Mouse (Mus musculus) kidney, postnatal 0 days (tissue): ENCODE measurements around the gene Epb41l1. TPM values are rescaled to one million over a fixed set of nuclear protein-coding genes. Genes with fewer than 3 reads are reported as not detected.

Experiments used
- ATAC-seq: fragments of 200-750 bp; cut with Nextera tagmentation; replicated peaks from 2 replicates; pipeline ENCODE4 v1.8.0; 2017; ENCODE audit warnings: low read depth, moderate number of reproducible peaks, moderate TSS enrichment, moderate library complexity; ENCODE audit not compliant: low FRiP score
- DNase-seq: peaks from one replicate; pipeline ENCODE4 v3.0.0-alpha.2; 2016; ENCODE audit warnings: low spot score
- H3K27ac ChIP-seq: fragments of 300-500 bp; sonication (generic); 2 replicates; pipeline ENCODE4 v1.5.1; 2014; ENCODE audit warnings: mild to moderate bottlenecking
- H3K27me3 ChIP-seq: fragments of 300-500 bp; sonication (generic); 2 replicates; pipeline ENCODE4 v1.6.1; 2014; ENCODE audit warnings: low read length, mixed read lengths; ENCODE audit not compliant: insufficient read depth
- H3K36me3 ChIP-seq: fragments of 300-500 bp; sonication (generic); 2 replicates; pipeline ENCODE4 v1.6.1; 2014; ENCODE audit warnings: low read length, mixed read lengths; ENCODE audit not compliant: insufficient read depth
- H3K4me1 ChIP-seq: fragments of 300-500 bp; sonication (generic); replicated peaks from 2 replicates; pipeline ENCODE4 v1.6.1; 2014; ENCODE audit warnings: antibody characterized with exemption, low read length, mixed read lengths; ENCODE audit not compliant: insufficient read depth
- H3K4me2 ChIP-seq: fragments of 300-500 bp; sonication (generic); 2 replicates; pipeline ENCODE4 v1.6.1; 2014; ENCODE audit warnings: mild to moderate bottlenecking, low read length, moderate library complexity, mixed read lengths
- H3K4me3 ChIP-seq: fragments of 300-500 bp; sonication (generic); replicated peaks from 2 replicates; pipeline ENCODE4 v1.5.1; 2014; ENCODE audit warnings: low read depth, low read length
- H3K9ac ChIP-seq: fragments of 300-500 bp; sonication (generic); 2 replicates; pipeline ENCODE4 v1.6.1; 2014; ENCODE audit warnings: low read depth, low read length
- H3K9me3 ChIP-seq: fragments of 300-500 bp; sonication (generic); replicated peaks from 2 replicates; pipeline ENCODE4 v1.6.1; 2016; ENCODE audit warnings: low read length, inconsistent platforms, mixed read lengths
- CTCF ChIP-seq: IDR thresholded peaks from 2 replicates; pipeline ENCODE4 v1.5.1; 2016; ENCODE audit warnings: antibody characterized with exemption, low read depth, mild to moderate bottlenecking, moderate library complexity
- WGBS: fragments of 180-500 bp; shearing (Covaris S2); extraction: QIAGEN DNeasy Blood & Tissue Kit; methylation state at CpG from one replicate; pipeline ENCODE4 v1.1.7; 2014; 5-methylcytosine and 5-hydroxymethylcytosine counted together
- polyA plus RNA-seq: library from polyadenylated mRNA; unstranded; fragments of >200 nt; fragmentation: Nextera tagmentation; extraction: Ambion mirVana; gene quantifications from 2 replicates; pipeline ENCODE4 v1.2.1, GENCODE M21; 2015

Epb41l1 gene
- polyA plus RNA-seq, 1 experiment from 2014 or later: 1.6 TPM

DNA sequence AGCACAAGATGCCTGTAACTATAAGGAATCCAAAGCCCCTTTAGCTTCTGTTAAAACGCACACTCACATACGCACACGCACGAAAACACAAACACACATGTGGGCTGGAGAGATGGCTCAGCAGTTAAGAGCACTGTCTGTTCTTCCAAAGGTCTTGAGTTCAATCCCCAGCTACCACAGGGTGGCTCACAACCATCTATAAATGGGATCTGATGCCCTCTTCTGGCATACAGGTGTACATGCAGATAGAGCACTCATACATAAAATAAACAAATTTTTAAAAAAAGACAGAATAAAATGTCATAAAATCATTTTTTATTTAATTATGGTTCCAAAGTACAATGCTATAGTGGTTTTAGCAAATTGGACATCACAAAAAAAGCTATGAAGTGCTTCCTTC is 26.4 kb upstream of the Epb41l1 start:
- peak; percentile 56 for TF ChIP-seq CTCF
- H3K9ac ChIP-seq: no peak overlapping the region
- H3K4me2 ChIP-seq: no peak overlapping the region
- no peak overlapping the region for H3K27ac ChIP-seq
- no peaks in the 10 kb centered on the region for H3K27me3 ChIP-seq
- no peak overlapping the region for H3K4me3 ChIP-seq
- H3K9me3 ChIP-seq: no peaks in the 10 kb centered on the region
- ATAC-seq: no peak
- DNase-seq: no peak
- no peaks in the 10 kb centered on the region for H3K36me3 ChIP-seq
- 97% methylated on average over 4 of the region's 4 CpGs for WGBS
- H3K4me1 ChIP-seq: no peaks in the 10 kb centered on the region; the same call in 1 of the 2 replicates

DNA sequence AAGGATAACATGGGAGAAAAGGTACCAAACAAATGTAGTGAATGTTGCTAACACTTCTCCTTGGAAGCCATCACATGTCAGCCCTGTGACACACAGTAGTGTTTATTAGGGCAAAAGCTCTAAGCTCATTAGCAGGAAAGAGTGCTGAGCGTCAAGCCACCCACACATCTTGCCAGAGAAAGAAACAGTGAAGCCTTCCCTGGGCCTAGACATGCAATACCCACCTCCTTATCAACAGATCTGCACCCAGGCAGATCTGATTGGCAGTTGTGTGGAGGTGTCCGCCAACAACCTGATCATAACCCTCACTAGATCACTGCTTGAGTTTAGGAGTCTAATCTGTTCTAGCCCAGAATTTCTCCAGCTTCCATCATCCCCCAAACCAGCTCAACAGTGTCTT is 24.6 kb upstream of the Epb41l1 start:
- Histone ChIP-seq H3K9me3 (no peaks in the 10 kb centered on the region), H3K4me3 (no peak overlapping the region), H3K36me3 (no peaks in the 10 kb centered on the region), H3K4me2 (no peak overlapping the region), H3K4me1 (no peaks in the 10 kb centered on the region; the same call in 1 of the 2 replicates), H3K27ac (no peak overlapping the region), H3K9ac (no peak overlapping the region), H3K27me3 (no peaks in the 10 kb centered on the region)
- TF ChIP-seq CTCF: no peak
- DNase-seq (no peak), ATAC-seq (no peak)
- WGBS: 72% methylated on average over 2 of the region's 2 CpGs

DNA sequence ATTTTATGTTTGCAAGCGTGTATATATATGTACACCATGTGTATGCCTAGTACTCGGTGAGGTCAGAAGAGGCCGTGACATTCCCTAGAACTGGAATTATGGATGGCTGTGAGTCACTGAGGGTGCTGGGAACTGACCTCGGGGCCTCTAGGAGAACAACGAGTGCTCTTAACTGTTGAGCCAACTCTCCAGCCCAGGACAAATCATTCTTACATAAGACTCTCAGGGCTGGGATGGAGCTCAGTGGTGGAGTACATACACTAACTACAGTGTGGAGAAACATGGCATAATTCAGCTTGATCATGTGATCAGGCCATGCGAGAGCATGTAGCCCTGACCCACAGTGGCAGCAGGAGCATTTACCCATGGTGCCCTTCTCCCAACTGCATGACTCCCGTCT is 22.7 kb upstream of the Epb41l1 start:
- no peak for DNase-seq
- Histone ChIP-seq H3K9ac (no peak overlapping the region), H3K4me1 (no peaks in the 10 kb centered on the region; the same call in 1 of the 2 replicates), H3K4me3 (no peak overlapping the region), H3K27me3 (no peaks in the 10 kb centered on the region), H3K4me2 (no peak overlapping the region), H3K9me3 (no peaks in the 10 kb centered on the region), H3K36me3 (no peaks in the 10 kb centered on the region), H3K27ac (no peak overlapping the region)
- WGBS: 92% methylated on average over 7 of the region's 7 CpGs
- TF ChIP-seq CTCF: no peak
- no peak for ATAC-seq

DNA sequence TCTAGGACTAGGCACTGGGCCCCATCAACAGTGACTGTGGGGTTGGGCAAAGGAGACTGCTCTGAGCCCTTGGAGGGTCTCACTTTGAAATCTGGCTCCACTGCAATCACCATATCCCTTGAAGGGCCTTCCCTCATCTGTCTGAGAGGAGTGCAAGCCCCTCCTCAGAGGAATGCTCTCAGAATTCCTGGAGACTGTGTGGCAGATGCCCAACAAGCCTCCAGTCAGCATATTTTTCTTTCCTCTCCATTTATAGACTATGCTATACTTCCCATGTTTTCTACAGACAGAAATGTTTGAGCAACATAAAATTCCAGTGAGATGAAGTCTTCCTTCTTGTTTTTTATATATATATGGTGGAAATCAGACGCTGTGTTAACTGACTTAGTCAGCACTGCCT is 21.2 kb upstream of the Epb41l1 start:
- Histone ChIP-seq H3K9me3 (no peaks in the 10 kb centered on the region), H3K4me3 (no peak overlapping the region), H3K9ac (no peak overlapping the region), H3K4me2 (no peak overlapping the region), H3K27me3 (no peaks in the 10 kb centered on the region), H3K36me3 (no peaks in the 10 kb centered on the region), H3K4me1 (no peaks in the 10 kb centered on the region), H3K27ac (no peak overlapping the region)
- no peak for TF ChIP-seq CTCF
- no peak for ATAC-seq
- WGBS: 90% methylated on average over 1 of the region's 1 CpGs
- no peak for DNase-seq

- Histone ChIP-seq H3K4me2 (peak overlapping the region; percentile 23; the same call in 1 of the 2 replicates), H3K4me3 (no peak overlapping the region), H3K9me3 (no peaks in the 10 kb centered on the region), H3K27me3 (no peaks in the 10 kb centered on the region), H3K9ac (no peak overlapping the region), H3K27ac (no peak overlapping the region), H3K36me3 (no peaks in the 10 kb centered on the region), H3K4me1 (no peaks in the 10 kb centered on the region)
- 5% methylated on average over 9 of the region's 9 CpGs for WGBS
- peak; percentile 85 for ATAC-seq
- peak; percentile 61 for DNase-seq
- TF ChIP-seq CTCF: no peak
Measured at GRCm38 (mm10) chr2:156401331-156401730, 19.4 kb upstream of the Epb41l1 start.

DNA sequence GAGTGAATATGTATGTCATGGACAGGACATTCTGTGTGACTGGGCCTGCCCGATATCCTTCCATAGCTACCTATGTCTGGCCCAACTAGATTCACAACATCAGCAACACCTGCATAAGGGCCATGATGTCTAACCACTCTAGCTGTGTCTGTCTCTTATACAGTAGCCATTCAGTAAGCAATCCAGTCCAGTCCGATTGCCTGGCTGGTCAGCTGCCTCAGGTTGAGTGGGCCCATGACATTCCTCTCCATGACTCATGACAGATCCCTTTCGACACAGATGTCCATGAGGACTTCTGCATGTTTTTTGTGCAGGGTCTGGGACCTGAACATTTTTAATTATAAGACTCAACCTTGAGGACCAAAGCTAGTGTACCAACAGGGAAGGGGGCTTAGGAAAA is 18.7 kb upstream of the Epb41l1 start:
- Histone ChIP-seq H3K36me3 (no peaks in the 10 kb centered on the region), H3K4me1 (no peaks in the 10 kb centered on the region), H3K4me3 (no peak overlapping the region), H3K9me3 (no peaks in the 10 kb centered on the region), H3K4me2 (no peak overlapping the region), H3K9ac (no peak overlapping the region), H3K27me3 (no peaks in the 10 kb centered on the region), H3K27ac (no peak overlapping the region)
- no peak for TF ChIP-seq CTCF
- no peak for DNase-seq
- no peak for ATAC-seq
- WGBS: 85% methylated on average over 3 of the region's 3 CpGs

DNA sequence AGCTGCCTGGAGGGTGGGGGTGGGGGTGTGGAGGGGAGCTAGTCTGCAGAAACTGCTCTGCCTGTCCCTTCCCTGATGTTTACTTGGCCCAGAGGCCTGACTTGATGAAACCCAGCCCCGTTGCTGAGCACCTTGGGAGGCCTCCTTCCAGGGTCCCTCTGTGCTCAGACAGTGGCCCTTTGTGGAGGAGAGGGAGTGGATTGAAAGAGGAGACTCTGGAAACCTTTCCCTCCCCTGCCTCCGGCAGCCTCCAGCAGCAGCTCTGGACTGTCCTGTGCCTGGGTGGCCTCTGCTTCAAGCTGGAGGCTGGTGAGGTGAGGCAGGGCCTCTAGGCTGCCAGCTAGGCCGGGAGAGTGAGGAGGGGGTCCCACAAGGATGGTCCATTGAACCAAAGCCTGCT is 13.7 kb upstream of the Epb41l1 start:
- Histone ChIP-seq H3K27me3 (no peaks in the 10 kb centered on the region), H3K4me2 (no peak overlapping the region), H3K36me3 (no peaks in the 10 kb centered on the region), H3K4me1 (no peaks in the 10 kb centered on the region), H3K9me3 (no peaks in the 10 kb centered on the region), H3K27ac (no peak overlapping the region), H3K9ac (no peak overlapping the region), H3K4me3 (no peak overlapping the region)
- ATAC-seq (peak; percentile 43; the same call in 1 of the 2 replicates), DNase-seq (peak; percentile 40)
- TF ChIP-seq CTCF: no peak
- WGBS: 12% methylated on average over 3 of the region's 3 CpGs
